Mouse (Mus musculus): Measurements from ENCODE around the gene Hspb9. TPM values are rescaled to one million over a fixed set of nuclear protein-coding genes. Genes with fewer than 3 reads are reported as not detected.

The Hspb9 gene
- polyA plus RNA-seq, 1 experiment from 2014 or later, result 0.97 TPM

DNA sequence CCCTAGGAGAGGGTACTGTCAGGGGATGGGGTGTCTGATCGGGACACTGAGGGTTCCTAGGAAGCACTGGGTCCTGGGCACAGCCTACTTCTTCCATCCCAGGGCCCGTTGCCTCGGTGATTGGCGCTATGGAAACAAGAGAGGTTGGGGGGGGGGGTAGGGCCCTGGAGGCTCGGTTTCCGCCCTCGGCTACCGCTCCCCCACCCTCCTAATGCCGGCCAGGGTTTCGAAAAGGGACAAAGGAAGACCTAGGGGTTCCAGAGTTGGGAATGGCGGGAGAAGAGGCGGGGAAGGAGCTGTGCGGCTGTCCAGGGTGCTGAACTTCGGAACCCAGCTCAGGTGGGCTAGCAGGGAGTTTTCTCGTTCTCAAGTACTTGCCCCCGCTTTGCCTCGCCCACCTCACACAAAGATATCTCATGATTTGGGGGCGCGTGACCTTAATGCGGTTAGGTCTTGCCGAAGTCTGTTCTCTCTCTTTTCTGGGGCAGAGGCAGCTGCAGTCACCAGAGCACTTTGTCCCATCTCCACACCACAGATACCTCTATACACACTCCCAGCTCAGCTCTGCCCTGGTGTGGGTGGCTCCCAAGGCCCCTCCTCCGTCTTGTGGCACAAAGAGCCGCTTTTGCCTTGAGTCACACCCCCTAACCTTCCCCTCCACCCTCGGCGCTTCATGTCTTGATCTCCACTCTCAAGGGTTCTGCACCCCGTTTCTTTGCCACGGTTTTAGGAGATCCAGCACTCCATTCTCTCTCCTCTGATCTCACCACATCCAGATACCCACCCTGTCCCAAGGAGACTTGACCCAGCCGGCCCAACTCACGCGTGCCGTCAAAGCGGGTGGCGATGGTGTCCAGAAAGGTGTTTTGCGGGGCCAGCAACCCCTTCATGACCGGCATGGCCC lies 45.3 kb downstream of the Hspb9 start:
- ATAC-seq (ENCODE audit: insufficient read depth), result peak; percentile 39; the same call in 1 of the 2 replicates
- Histone ChIP-seq H3K27me3 (ENCODE audit: insufficient read depth, low read length) (peaks cover 48% of the 10 kb centered on the region), H3K9me3 (ENCODE audit: low read depth, low read length) (no peaks in the 10 kb centered on the region), H3K4me2 (peak overlapping the region; percentile 58), H3K36me3 (ENCODE audit: insufficient read depth) (no peaks in the 10 kb centered on the region), H3K4me1 (ENCODE audit: insufficient read depth) (no peaks in the 10 kb centered on the region; the same call in 1 of the 2 replicates), H3K4me3 (ENCODE audit: low read depth, low read length) (peak overlapping the region; percentile 27; the same call in 1 of the 2 replicates), H3K9ac (no peak overlapping the region), H3K27ac (ENCODE audit: low read depth) (no peak overlapping the region)
- no peak for TF ChIP-seq CTCF (IDR thresholded peaks at IDR 0.05; ENCODE audit: low read depth)
- DNase-seq, result peak; percentile 82
- 2% methylated on average over 35 of the region's 35 CpGs for WGBS

DNA sequence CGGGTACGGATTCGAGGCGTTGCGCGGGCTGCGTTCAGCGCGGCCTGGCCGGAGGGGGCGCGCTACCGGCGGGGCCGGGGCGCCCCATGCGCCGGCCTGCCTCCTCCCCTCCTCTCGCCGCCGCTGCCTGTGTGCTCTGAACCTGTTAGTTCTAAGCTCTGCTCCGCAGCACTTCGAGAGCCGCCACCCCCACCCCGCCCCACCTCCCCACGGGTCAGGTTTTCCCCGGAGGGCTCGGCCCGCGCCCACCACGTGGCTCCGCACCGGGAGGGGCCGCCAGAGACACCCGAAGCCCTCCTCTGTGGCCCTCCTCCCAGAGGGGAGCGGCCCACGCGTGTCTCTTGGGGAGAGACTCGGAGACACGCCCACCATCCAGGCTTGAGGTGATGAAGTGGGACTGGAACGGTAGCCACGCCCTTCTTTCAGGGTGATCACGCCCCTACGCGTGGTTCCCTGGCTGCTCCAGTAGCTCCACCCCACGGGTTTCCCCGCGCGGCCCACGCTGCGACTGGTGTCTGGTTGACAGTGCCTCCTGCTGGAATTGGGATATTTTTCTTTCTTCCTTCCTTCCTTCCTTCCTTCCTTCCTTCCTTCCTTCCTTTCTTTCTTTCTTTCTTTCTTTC lies 46.1 kb downstream of the Hspb9 start, which contains the start of gene Kcnh4:
Gene Kcnh4 (minus strand): TSS at position 332 of the 623 bp plus-strand sequence.
- Histone ChIP-seq H3K36me3 (ENCODE audit: insufficient read depth) (no peaks in the 10 kb centered on the region), H3K27ac (ENCODE audit: low read depth) (no peak within 1 kb of the TSS), H3K27me3 (ENCODE audit: insufficient read depth, low read length) (peaks cover 48% of the 10 kb centered on the region), H3K9me3 (ENCODE audit: low read depth, low read length) (no peaks in the 10 kb centered on the region), H3K4me2 (peak within 1 kb of the TSS; percentile 58), H3K9ac (no peak within 1 kb of the TSS), H3K4me3 (ENCODE audit: low read depth, low read length) (peak within 1 kb of the TSS; percentile 27), H3K4me1 (ENCODE audit: insufficient read depth) (no peaks in the 10 kb centered on the region; the same call in 1 of the 2 replicates)
- peak; percentile 19; the same call in 1 of the 2 replicates for ATAC-seq (ENCODE audit: insufficient read depth)
- WGBS, result under 1% methylated on average over 46 of the region's 51 CpGs
- TF ChIP-seq CTCF (IDR thresholded peaks at IDR 0.05; ENCODE audit: low read depth), result no peak
- peak; percentile 47 for DNase-seq

DNA sequence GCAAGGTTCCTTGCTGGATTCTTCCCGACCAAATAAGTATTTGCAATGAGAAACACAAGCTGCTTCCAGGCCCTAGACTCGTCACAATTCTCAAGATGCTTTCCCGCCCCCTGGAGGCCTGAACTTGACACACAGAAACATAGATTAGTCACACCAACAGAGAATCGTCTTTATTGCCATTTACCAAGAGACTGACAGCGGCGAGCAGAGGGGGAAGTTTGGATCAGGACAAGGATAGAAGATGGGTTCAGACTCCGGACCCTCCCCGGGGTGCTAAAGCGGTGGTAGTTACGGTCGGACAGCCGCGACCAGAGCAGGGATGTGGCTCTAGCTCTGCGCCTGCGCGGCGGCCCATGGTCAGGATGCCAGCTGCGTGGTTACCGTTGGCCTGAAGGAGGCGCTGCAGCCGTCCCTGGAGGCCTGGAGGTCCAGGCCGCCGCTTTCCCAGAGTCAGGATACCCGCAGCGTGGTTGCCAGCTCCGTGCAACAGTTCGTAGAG lies 47.9 kb downstream of the Hspb9 start:
- Histone ChIP-seq H3K36me3 (ENCODE audit: insufficient read depth) (no peaks in the 10 kb centered on the region), H3K27ac (ENCODE audit: low read depth) (no peak overlapping the region), H3K9me3 (ENCODE audit: low read depth, low read length) (no peaks in the 10 kb centered on the region), H3K4me1 (ENCODE audit: insufficient read depth) (no peaks in the 10 kb centered on the region; the same call in 1 of the 2 replicates), H3K27me3 (ENCODE audit: insufficient read depth, low read length) (peaks cover 48% of the 10 kb centered on the region), H3K4me3 (ENCODE audit: low read depth, low read length) (peak overlapping the region; percentile 40), H3K9ac (peak overlapping the region; percentile 40), H3K4me2 (peak overlapping the region; percentile 76)
- ATAC-seq (ENCODE audit: insufficient read depth) (peak; percentile 67), DNase-seq (peak; percentile 87)
- WGBS, result 1% methylated on average over 27 of the region's 27 CpGs
- peak; percentile 75 for TF ChIP-seq CTCF (IDR thresholded peaks at IDR 0.05; ENCODE audit: low read depth)

DNA sequence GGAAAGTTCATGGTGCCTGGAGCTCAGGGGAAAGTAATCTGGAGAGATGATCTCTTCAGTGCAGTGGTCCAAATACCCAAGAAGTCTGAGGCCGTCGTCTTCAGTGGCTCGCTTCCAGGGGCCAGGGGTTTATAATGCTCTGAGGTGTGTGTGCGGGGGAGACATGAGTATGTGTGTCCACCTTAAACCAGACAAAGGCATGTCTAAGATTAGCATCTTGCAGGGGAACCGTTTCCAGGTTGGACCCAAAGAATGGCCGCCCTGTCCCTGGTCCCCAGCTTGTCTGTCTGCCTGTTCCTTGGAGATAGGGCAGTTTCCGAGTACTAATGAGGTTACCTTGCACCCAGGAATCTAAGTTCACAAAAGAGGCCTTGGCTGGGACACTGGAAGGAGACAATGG lies 49.2 kb downstream of the Hspb9 start, which contains the start of gene Hcrt:
Gene Hcrt (minus strand): TSS at position 101 of the 400 bp plus-strand sequence.
- Histone ChIP-seq H3K27me3 (ENCODE audit: insufficient read depth, low read length) (peaks cover 43% of the 10 kb centered on the region), H3K4me2 (peak within 1 kb of the TSS; percentile 76), H3K9ac (peak within 1 kb of the TSS; percentile 40), H3K9me3 (ENCODE audit: low read depth, low read length) (no peaks in the 10 kb centered on the region), H3K27ac (ENCODE audit: low read depth) (no peak within 1 kb of the TSS), H3K4me3 (ENCODE audit: low read depth, low read length) (peak within 1 kb of the TSS; percentile 40), H3K4me1 (ENCODE audit: insufficient read depth) (no peaks in the 10 kb centered on the region; the same call in 1 of the 2 replicates), H3K36me3 (ENCODE audit: insufficient read depth) (no peaks in the 10 kb centered on the region)
- DNase-seq, result no peak
- no peak for TF ChIP-seq CTCF (IDR thresholded peaks at IDR 0.05; ENCODE audit: low read depth)
- 76% methylated on average over 7 of the region's 7 CpGs for WGBS
- ATAC-seq (ENCODE audit: insufficient read depth), result no peak

Other genes with a start within 250 kb of the Hspb9 start
- gene Klhl11, start 241.1 kb upstream of the Hspb9 start, polyA plus RNA-seq (2014; fragmentation: Nextera tagmentation; extraction: Ambion mirVana), result 10.9 and 12.3 TPM in 2 replicates
- 140 and 146 TPM in 2 replicates for gene Acly, start 185.8 kb upstream of the Hspb9 start, polyA plus RNA-seq (2014; fragmentation: Nextera tagmentation; extraction: Ambion mirVana)
- gene Ttc25, start 168.2 kb upstream of the Hspb9 start, polyA plus RNA-seq (2014; fragmentation: Nextera tagmentation; extraction: Ambion mirVana), result 0.74 and 0.87 TPM in 2 replicates
- gene Cnp, start 138.9 kb upstream of the Hspb9 start, polyA plus RNA-seq (2014; fragmentation: Nextera tagmentation; extraction: Ambion mirVana), result 24.4 and 25.4 TPM in 2 replicates
- 60.3 and 65.4 TPM in 2 replicates for gene Nkiras2, start 94.6 kb upstream of the Hspb9 start, polyA plus RNA-seq (2014; fragmentation: Nextera tagmentation; extraction: Ambion mirVana)
- gene Dnajc7, start 93.7 kb upstream of the Hspb9 start, polyA plus RNA-seq (2014; fragmentation: Nextera tagmentation; extraction: Ambion mirVana), result 71.6 and 79.4 TPM in 2 replicates
- gene Zfp385c, start 21.4 kb upstream of the Hspb9 start, polyA plus RNA-seq (2014; fragmentation: Nextera tagmentation; extraction: Ambion mirVana), result not detected in 2 replicates
- gene Dhx58, start 9.6 kb upstream of the Hspb9 start, polyA plus RNA-seq (2014; fragmentation: Nextera tagmentation; extraction: Ambion mirVana), result 3.1 and 3.3 TPM in 2 replicates
- 68.9 and 73.6 TPM in 2 replicates for gene Kat2a, start 1.4 kb upstream of the Hspb9 start, polyA plus RNA-seq (2014; fragmentation: Nextera tagmentation; extraction: Ambion mirVana)
- gene Rab5c, start 24.4 kb downstream of the Hspb9 start, polyA plus RNA-seq (2014; fragmentation: Nextera tagmentation; extraction: Ambion mirVana), result 49.9 and 51.3 TPM in 2 replicates
- gene Kcnh4, start 46.1 kb downstream of the Hspb9 start, polyA plus RNA-seq (2014; fragmentation: Nextera tagmentation; extraction: Ambion mirVana), result not detected in 2 replicates
- gene Hcrt, start 49.1 kb downstream of the Hspb9 start, polyA plus RNA-seq (2014; fragmentation: Nextera tagmentation; extraction: Ambion mirVana), result not detected in 2 replicates
- 2.3 and 2.9 TPM in 2 replicates for gene Ghdc, start 57.1 kb downstream of the Hspb9 start, polyA plus RNA-seq (2014; fragmentation: Nextera tagmentation; extraction: Ambion mirVana)
- 26.6 and 27.9 TPM in 2 replicates for gene Stat5b, start 136.9 kb downstream of the Hspb9 start, polyA plus RNA-seq (2014; fragmentation: Nextera tagmentation; extraction: Ambion mirVana)
- 5.4 and 5.8 TPM in 2 replicates for gene Stat5a, start 145.5 kb downstream of the Hspb9 start, polyA plus RNA-seq (2014; fragmentation: Nextera tagmentation; extraction: Ambion mirVana)
- gene Stat3, start 225.7 kb downstream of the Hspb9 start, polyA plus RNA-seq (2014; fragmentation: Nextera tagmentation; extraction: Ambion mirVana), result 33.8 and 36.5 TPM in 2 replicates

Data from lung, embryonic 14.5 days (tissue).